Mouse (Mus musculus): ENCODE data around the gene Asb17.
"Not testable (repeated sequence)": the region's sequence is repeated elsewhere in the genome, so short reads cannot be mapped to it uniquely, and the experiment has no call there.

The Asb17 gene

DNA sequence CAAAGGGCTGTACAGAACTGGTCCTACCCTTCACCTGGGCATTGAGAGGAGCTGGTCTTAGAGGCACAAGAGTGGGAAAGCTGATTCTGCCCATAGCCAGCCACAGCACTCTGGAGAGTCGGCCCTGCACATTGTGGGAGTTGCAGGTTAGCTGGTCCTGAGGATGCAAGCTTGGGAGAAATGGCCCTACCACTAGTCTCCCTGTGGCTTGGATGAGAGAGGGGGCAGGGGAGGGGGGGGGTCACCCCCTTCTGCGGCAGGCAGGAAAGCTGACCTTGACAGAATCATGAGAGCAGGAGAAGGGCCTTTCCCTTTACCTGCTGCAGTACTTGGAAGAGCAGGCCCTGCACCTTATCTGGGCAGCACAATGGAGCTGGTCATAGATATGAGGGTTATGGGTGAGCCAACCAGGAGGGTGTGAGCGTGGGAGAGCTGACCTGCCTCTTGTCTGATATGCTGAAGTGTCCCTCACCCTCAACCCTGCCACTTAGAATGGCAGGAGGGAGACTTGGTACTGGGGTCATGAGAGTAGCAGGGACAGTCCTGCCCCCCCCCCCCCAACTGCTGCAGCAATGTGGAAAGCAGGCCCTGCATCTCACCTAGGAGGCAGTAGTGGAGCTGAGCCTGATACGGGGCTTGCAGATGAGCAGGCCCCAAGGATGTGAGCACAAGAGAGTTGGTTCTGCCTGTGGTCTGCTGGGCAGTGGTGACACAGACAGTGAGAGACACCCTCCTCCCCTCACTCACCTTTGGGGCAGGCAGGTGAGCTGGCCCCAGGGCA, 11.9 kb upstream of the Asb17 start:
- no peak for DNase-seq (ENCODE audit: low spot score)

DNA sequence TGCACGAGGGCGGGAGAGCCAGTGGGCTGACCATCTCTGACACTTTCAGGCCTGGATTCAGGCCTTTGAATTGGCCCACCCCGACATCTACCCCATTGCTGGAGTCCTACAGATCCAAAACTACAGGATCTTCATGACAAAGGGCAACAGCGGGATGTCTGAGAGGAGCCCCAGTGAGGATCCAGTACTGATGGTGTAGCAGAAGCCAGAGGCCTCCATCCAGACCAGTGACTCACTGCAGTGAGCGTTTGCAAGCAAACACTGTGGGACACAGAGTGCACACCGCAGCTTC, 11.4 kb upstream of the Asb17 start:
- no peak for DNase-seq (ENCODE audit: low spot score)

DNA sequence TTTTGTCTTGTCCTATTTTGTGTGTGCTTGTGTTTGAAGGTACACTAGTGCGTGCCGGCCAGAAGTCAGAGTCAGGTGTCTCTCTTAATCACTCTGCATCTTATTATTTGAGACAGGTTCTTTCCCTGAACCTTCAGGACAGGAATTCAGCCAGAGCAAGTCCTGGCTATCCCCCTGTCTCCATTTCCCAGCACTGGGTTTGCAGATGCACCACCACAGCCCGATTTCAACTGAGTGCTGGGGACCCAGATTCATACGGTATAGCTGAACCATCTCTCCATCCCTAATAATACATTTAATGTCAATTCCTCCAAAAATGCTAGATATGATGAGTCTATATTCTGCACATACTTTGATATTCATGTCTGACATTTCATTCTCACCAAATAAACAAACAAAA, 9.9 kb upstream of the Asb17 start:
- no peak for DNase-seq (ENCODE audit: low spot score)

DNA sequence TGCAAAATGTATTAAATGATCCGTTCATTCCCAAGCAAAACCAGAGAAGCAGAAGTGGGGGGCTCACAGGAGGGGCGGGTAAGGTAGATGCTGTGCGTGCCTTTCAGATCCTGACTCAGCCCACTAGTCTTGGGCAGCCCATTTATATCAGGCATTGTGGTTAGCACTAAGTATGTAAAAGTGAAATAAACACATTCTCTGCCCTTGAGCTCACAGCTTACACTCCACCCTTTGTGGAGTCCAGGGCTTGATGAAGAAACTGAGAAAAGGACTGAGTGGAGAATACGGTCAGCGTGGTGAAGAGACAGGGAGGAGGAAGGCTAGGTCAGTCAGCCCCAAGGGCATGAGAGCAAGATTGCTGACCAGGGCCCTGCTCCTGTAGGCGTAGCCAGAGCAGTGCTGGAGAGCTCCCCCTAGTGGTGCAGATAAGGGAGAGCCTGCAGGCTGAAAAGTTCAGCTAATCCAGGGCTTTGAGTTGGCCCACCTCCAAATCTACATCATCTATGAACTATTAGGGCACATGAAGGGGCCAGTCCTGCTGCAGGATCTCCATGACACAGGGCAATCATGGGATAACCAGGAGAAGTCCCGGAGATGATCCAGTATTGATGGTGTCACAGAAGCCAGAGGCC, 8.4 kb upstream of the Asb17 start:
- DNase-seq (ENCODE audit: low spot score), result peak; percentile 69

DNA sequence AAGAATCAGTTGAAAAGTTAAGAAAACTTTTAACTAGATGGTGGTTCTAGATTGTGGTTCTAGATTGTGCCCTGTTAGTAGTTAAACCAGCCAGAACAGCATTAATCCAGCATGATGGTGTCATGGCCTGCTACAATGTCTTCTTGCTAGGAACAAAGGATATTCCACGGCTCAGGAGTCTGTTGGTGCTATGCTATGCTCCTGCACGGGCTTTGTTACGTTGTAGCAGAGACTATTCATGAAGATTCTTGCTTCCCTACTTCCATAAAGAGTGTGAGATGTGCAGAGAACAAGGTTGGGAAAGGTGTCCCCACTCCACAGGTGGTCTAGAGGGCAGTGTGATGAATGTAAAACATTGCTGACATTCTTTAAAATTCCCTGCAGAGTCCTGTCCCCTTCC, 7.7 kb upstream of the Asb17 start:
- no peak for DNase-seq (ENCODE audit: low spot score)

DNA sequence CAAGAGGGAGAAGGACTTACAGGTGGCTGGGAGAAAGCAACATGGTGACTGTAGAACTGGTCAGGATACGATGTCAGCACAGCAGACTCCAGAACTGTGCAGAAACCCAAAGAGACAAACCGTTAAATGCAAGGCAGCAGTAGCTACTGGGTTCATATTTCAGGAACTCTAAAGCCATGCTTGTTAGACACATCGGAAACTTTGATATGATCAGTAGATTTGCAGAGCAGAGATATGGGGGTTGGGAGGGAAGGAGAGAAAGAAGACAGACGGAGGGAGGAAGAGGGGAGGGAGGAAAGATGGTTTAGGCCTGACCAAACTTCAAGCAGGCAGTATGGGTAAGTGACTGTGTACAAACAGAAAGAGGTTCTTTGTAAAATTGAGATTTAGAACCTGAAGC, 6.4 kb upstream of the Asb17 start:
- no peak for DNase-seq (ENCODE audit: low spot score)

DNA sequence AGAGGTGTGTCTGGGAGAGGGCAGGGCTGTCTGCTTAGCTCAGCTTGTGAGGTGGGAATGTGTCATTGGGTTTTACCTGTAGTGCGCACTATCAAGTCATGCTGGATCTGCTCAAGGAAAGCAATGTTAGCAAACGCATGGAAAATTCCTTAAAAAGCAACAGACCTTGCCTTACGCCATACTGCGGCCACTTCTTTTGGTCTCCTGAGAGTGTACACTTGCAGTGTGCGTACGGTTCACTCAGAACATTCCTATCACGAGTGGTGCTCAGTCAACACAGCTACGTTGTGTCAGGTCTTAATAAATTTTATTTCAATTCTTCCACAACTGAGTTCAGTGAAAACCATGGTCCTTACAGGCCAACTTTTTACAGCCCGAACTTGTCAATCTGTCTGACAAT, 748 bp downstream of the Asb17 start:
- DNase-seq (ENCODE audit: low spot score), result no peak

DNA sequence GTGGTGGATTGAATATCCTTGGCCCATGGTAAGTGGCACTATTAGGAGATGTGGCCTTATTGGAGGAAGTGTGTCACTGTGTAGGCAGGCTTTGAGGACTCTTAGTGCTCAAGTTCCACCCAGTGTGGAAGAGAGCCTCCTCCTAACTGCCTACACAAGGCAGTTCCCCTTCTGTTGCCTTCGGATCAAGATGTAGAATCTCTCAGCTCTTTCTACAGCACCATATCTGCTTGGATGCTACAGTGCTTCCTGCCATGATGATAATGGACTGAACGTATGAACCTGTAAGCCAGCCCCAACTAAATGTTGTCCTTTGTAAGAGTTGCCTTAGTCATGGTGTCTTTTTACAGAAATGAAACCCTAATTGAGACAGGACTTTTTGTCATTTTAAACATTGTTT, 1.5 kb downstream of the Asb17 start:
- DNase-seq (ENCODE audit: low spot score), result no peak

DNA sequence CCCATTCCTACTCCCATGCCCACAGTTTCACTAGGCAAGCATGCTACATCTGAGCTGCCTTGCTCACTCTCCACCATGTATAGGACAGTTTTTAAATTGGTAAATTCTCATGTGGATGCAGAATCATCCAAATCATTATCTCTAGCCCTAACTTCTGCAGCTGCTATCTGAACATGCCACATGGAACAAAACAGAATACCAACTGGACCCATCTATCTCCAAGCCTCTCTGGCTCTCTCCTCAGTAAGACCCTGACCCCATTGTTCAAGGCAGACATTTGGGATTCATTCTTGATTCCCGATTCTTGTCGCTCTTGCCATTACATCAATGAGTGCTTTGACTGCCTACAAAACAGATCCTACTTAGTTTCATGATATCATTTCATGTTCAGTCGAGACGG, 2.1 kb downstream of the Asb17 start:
- DNase-seq (ENCODE audit: low spot score), result no peak

DNA sequence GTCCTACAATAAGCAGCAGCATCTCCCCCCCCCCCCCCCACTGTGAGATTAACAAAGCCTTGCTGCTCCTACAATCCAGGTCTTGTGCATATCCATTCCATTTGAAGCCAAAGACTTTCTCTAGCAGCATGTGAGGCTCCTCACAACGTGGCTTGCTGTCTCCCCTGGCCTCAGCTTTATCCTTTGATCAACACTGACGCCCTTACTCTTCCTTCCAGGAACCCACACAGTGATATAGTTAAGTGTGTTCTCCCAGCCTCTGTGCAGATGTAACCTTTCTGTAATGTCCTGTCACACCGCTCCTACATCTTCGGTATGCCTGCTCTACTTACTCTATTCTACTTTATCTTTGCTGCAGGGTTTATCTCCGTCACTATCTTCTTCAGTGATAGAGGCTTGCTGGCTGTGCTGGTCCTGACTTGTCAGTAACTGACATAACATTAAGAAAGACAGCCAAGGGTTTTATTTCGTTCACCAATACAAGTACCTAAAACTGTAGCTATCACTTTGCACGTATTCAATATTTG, 3.3 kb downstream of the Asb17 start:
- DNase-seq (ENCODE audit: low spot score), result no peak

DNA sequence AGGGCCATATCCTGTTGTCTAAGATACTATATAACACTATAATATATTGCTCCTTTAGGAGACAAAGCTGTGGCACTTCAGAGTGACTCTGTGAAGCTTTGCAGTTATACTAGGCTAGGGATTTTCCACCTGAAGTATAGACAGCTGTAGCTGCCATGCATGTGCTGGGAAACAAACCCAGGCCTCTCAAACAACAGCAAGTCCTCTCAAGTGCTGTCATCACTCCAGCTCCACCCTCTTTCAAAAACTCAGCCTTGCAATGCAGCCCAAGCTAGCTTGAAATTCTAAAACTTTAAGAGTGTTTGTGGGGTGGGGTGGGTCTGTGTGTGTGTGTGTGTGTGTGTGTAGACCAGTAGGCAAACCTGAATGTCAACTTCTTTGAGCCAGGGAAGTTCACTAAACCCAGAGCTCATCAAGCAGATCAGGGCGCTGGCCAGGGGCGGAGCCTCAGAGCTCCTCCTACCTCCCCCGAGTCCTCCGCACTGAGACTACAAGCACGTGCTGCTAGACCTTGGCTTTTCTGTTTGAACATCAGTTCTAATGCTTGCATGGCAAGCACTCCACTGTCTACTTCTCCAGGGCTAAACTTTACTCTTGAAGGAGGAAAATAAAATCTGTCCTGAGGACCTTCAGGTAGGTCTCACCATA, 5.5 kb downstream of the Asb17 start:
- no peak for DNase-seq (ENCODE audit: low spot score)

DNA sequence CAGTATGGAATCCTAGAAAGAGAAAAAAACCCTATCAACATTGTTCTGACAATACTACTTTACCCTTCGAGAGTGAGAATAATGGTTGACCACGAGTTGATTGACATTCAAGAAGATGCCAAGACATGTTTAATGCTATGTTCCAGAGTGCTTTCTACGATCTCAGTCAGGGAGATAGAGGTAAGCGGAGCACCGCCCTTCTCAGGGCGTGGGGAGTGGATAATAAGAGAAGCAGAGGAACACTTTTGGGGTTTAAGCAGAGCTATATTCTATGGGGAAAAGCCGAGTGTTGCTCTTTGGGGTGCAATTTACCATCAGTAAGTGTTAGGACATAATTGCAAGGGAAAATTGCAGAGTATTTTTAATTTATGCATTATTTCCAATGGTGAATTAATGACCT, 6.8 kb downstream of the Asb17 start:
- DNase-seq (ENCODE audit: low spot score), result no peak

DNA sequence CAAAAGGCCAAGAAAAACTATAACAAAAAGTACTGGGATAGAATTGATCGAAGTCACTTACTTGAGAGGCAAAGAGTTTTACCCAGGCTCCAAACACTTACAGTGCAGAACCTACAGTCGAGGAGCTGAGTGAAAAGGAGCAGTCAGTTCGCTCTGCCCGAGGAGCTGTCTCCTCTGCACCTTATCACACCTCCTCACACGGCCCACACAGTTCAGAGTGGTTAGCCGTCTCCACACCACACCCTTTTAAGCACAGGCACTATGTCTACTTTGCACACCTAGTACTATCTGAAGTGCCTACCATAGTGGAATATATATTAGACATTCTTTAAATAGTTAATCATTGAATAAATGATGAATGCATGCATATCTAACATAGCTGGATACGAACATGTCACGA, 8.3 kb downstream of the Asb17 start:
- no peak for DNase-seq (ENCODE audit: low spot score)

DNA sequence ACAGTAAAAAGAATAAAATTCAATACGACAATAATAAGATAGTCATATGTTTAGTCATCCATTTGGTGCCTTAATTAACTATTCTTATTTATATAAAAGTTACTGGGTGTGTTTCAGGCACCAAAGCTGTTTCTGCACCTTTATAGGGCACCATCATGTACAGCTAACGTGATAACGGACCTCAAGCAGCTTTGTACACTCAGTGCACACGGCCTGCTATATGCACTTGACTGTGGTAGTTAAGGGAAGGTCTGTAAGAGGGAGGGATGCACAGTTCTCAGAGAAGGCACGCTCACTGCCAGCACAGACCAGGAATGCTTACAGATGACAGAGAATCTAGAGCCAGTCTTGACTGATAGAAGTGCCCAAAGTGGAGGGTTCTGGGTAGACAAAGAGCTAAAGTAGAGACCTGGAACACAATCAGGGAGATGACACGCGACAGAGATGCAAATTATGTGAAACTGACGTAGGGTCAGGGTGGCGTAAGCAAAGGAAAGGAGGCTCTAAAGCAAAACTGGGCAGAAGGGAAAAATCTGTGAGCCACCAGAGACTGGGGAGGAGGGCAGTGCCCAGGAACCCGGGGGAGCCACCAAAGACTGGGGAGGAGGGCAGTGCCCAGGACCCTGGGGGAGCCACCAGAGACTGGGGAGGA, 14.5 kb downstream of the Asb17 start:
- DNase-seq (ENCODE audit: low spot score), result no peak

DNA sequence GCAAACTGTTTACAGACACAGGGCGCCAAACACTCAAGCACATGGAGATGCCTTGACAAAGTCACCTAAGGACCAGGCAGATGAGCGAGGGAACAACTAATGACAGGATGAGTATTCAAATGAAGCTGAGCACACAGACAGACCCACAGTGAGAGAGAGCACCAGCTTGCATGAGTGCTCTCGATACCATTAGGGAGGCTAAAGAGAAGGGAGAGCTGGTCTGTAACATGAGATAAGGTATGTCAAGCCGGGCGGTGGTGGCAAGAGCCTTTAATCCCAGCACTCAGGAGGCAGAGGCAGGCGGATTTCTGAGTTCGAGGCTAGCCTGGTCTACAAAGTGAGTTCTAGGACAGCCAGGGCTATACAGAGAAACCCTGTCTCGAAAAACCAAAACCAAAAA, 16.4 kb downstream of the Asb17 start:
- DNase-seq (ENCODE audit: low spot score), result not testable (repeated sequence)

DNA sequence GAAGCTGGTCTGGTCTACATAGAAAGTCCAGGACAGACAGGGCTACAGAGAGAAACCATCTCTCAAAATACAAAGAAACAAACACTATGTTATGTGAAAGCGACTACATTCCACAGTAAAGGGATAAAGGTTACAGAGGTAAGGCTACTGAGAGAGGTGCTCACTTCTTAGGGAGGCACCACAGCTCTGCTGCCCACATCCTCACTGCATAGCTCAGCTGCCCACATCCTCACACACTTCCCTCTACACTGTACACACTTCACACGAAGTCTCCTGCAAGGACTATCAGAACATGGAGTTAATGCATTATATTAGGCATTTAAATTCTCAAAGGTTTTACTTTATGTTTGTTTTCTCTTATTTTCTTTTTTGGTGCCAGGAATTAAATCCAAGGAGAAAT, 19.8 kb downstream of the Asb17 start:
- DNase-seq (ENCODE audit: low spot score), result no peak

DNA sequence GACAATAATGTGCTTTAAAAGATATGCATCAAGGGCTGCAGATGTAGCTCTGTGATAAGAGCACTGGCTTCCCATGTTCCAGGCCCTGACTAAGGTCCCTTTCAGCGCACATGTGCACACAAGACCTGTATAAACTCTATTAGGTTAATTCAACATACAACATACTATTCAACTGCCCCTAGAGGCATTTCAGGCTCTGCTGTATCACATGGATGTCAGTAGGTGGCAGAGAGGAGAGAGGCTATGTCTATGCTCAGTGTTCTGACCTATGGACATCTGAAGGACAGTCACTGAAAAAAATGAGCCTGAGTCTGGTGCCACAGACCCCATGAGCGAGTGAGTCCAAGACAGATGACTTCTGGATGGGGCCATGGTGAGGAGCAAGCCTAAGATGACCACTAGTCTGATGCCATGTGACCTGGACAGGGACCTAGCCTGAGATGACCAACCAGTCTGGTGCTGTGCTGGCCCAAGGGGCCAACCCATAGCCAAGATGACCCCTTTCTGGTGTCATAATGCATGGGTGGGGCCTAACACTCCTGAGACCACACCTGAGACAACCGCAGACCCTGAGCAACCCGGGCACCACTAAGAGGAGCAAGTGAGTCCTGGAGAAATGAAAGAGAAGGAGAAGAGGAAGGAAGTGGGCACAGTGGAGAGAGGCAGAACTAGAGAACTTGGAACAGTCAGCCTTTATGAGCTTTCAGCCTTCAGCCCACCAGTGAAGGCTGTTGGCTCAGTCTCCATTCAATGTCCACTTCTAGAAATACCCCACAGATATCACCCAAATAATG, 20.8 kb downstream of the Asb17 start:
- no peak for DNase-seq (ENCODE audit: low spot score)

DNA sequence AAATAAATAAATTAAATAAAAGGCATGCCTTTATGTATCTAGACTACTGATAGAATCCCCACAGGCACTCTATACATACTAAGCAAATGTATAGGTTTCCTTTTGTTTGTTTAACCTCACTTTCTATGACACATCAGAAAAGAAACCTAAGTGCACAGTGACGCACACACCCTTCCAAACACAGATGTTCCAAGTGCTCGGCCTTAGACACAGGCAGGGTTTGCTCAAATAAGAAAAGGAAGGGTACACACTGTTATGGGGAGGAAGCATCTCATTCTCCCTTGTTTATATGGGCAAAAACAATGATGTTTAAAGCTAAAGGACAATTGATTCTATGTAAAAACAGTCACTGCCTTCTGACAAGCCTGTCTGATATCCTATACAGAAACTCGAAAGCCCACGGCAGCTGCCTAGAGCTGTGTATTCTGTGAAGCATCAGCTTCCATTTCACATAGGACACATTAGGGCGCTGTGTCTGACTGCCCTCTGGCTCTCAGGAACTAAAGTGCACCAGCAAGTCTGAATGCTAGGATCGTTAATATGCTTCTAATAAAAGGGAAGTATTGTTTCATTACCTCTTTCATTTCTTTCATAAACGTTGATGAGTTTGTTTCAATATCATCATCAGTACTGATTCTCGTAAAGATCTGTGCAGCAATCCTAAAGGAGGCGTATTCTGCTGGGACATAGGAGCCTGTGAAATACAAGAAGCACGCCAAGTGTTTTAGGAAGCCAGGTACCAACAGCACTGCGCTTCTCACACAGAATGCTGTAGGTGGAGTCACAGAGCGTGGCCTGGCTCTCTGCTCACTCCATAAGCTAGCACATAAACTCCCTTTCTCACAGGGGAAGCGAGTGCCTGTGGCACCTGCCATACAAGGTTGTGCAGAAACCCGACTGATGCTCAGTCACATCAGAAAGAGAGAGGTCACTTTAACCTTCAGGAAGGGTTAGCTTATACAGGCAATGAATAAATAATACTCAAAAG, 23.4 kb downstream of the Asb17 start:
- DNase-seq (ENCODE audit: low spot score), result no peak

DNA sequence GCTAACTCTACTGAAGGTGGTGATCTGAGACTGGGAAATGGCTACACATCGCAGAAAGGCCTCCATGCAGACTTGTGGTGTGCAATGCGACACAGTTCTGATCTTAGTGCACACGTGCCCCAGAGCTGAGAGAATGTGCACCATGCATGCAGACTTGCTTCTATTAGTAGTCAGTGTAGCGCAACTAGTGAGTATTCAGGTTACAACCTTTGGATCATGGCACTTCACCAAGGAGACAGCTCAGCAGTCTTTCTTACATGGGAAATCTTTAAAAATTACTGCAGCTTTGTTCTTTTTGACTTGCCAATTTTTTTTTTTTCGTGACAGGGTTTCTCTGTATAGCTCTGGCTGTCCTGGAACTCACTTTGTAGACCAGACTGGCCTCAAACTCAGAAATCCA, 27.4 kb downstream of the Asb17 start:
- no peak for DNase-seq (ENCODE audit: low spot score)

DNA sequence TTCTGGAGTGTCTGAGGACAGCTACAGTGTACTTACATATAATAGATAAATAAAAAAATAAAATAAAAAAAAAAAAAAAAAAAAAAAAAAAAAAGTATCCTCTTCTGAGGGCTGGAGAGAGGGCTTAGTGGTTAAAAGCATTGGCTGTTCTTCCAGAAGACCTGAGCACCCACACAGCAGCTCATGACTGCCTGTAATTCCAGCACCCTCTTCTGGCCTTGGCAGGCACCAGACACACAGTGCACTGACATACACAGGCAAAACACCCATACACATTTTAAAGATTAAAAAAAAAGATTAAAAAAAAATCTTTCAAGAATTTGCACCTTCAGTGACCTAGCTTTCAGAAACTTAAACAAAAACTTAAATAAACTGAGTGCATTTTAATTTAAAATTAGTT, 42.3 kb downstream of the Asb17 start:
- no peak for DNase-seq (ENCODE audit: low spot score)

DNA sequence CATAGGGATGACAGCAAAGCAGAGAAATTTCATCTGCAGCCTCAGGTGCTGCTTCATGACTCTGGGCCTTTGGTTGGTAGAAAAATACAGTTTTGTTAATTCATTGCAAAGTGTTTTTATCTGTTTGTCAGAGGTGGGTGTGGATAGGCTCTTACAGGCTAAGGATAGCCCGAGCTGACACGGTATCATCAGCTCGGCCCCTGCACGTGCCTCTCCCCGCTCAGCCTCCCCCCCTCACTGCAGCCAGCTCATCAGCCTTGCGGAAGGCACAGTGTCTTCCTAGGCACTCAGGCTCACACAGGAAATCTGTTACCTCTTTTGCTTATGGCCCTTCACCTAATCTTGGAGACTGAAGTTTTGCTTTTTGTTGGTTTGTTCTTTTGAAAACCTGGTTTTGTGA, 44.1 kb downstream of the Asb17 start:
- DNase-seq (ENCODE audit: low spot score), result no peak

Measured in adipocyte (in vitro differentiated cells).